Mouse (Mus musculus) limb, embryonic 12.5 days (tissue): ENCODE data around the gene Rhebl1. TPM values are rescaled to one million over a fixed set of nuclear protein-coding genes. Genes with fewer than 3 reads are reported as not detected.

Experiments
- ATAC-seq: fragments of 200-750 bp; cut with Nextera tagmentation; 2 replicates; pipeline ENCODE4 v1.8.0; 2017; ENCODE audit warnings: low read depth, moderate TSS enrichment; ENCODE audit not compliant: insufficient number of reproducible peaks, insufficient read depth, low FRiP score, low TSS enrichment
- H3K27ac ChIP-seq: fragments of 300-500 bp; sonication (generic); 2 replicates; pipeline ENCODE4 v1.5.1; 2016; ENCODE audit warnings: mild to moderate bottlenecking, moderate library complexity
- H3K27me3 ChIP-seq: fragments of 300-500 bp; sonication (generic); 2 replicates; pipeline ENCODE4 v1.6.1; 2016; ENCODE audit warnings: mild to moderate bottlenecking, moderate library complexity
- H3K36me3 ChIP-seq: fragments of 300-500 bp; sonication (generic); 2 replicates; pipeline ENCODE4 v1.6.1; 2016; ENCODE audit warnings: mild to moderate bottlenecking, moderate library complexity
- H3K4me1 ChIP-seq: fragments of 300-500 bp; sonication (generic); replicated peaks from 2 replicates; pipeline ENCODE4 v1.6.1; 2016
- H3K4me2 ChIP-seq: fragments of 300-500 bp; sonication (generic); 2 replicates; pipeline ENCODE4 v1.6.1; 2016; ENCODE audit warnings: mild to moderate bottlenecking, moderate library complexity
- H3K4me3 ChIP-seq: fragments of 300-500 bp; sonication (generic); replicated peaks from 2 replicates; pipeline ENCODE4 v1.5.1; 2016; ENCODE audit warnings: mild to moderate bottlenecking
- H3K9ac ChIP-seq: fragments of 300-500 bp; sonication (generic); replicated peaks from 2 replicates; pipeline ENCODE4 v1.6.1; 2016; ENCODE audit warnings: mild to moderate bottlenecking, moderate library complexity
- H3K9me3 ChIP-seq: fragments of 300-500 bp; sonication (generic); 2 replicates; pipeline ENCODE4 v1.6.1; 2016; ENCODE audit warnings: mild to moderate bottlenecking, moderate library complexity
- whole genome bisulfite sequencing: fragments of 180-500 bp; shearing (Covaris S2); methylation state at CpG from one replicate; pipeline ENCODE4 v1.1.7; 2016; 5-methylcytosine and 5-hydroxymethylcytosine counted together
- polyA plus RNA-seq: library from polyadenylated mRNA; unstranded; fragments of >200 nt; fragmentation: Nextera tagmentation; extraction: Ambion mirVana; gene quantifications from 2 replicates; pipeline ENCODE4 v1.2.1, GENCODE M21; 2016

Rhebl1 gene
- polyA plus RNA-seq, 1 experiment from 2014 or later: 23.9 TPM

DNA sequence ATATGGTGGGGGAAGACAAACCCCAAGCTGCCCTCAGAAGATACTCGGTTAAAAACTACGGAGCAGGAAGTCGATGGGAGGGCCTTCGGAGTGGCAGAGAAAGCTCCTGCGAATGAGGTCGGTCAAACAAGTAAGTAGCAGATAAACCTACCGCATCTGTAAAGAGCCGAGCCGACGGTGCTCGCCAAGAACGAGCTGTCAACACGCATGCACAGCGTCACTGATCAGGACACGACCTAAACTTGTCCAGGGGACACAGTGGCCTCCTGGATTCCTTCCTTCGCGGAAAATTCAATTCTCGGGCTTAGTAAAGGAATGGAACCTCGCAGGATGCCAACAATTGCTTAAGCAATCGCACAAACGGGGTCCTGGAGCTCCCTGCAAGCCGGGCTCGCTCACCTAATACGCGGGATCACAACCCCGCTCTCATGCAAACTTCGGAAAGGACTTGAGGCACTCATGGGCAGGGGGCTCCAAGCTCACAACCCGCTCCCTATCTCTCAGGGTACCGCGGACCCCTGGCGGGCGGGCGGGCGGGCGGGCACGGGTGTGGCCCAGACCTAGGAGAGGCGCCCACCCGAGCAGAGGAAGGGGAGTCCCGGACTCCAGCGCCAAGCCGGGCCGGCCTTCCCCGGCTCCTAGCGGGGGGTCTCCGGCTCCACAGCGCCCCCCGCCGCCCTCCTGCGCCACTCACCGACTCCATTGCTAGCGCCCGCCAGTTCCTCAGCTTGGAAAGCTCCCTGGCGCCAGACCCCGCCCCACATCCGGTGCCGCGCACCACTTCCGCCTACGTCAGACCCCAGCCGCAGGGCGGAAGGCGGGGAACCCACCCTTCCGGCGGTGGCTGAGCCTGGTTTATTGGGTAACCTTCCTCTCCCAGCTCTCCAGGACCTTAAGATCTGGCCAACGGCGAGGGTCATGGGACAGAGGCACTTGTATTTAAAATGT, 63.3 kb downstream of the Rhebl1 start, which contains the start of gene Prkag1:
TSS of gene Prkag1 (minus strand) at position 786 of the 948 bp plus-strand sequence.
- Histone ChIP-seq H3K4me1 (peaks cover 10% of the 10 kb centered on the region), H3K9me3 (no peaks in the 10 kb centered on the region), H3K4me2 (peak within 1 kb of the TSS; percentile 63), H3K27ac (peak within 1 kb of the TSS; percentile 92), H3K4me3 (peak within 1 kb of the TSS; percentile 70), H3K36me3 (peaks cover 50% of the 10 kb centered on the region), H3K27me3 (no peaks in the 10 kb centered on the region), H3K9ac (peak within 1 kb of the TSS; percentile 75)
- ATAC-seq: peak; percentile 86
- WGBS: under 1% methylated on average over 62 of the region's 66 CpGs

Other genes starting within 250 kb of the Rhebl1 start
- 24.5 and 31.5 TPM in 2 replicates for gene Ddx23, start 231.6 kb downstream of the Rhebl1 start, polyA plus RNA-seq
- 0.24 and 0.54 TPM in 2 replicates for gene Rnd1, start 217.1 kb downstream of the Rhebl1 start, polyA plus RNA-seq
- 0.50 and 0.70 TPM in 2 replicates for gene Ccdc65, start 186.3 kb downstream of the Rhebl1 start, polyA plus RNA-seq
- gene Fkbp11, start 166.3 kb downstream of the Rhebl1 start, polyA plus RNA-seq: 25.4 and 28.0 TPM in 2 replicates
- gene Arf3, start 131.3 kb downstream of the Rhebl1 start, polyA plus RNA-seq: 46.5 and 54.1 TPM in 2 replicates
- 1.5 and 1.7 TPM in 2 replicates for gene Wnt10b, start 116.4 kb downstream of the Rhebl1 start, polyA plus RNA-seq
- gene Wnt1, start 104.7 kb downstream of the Rhebl1 start, polyA plus RNA-seq: not detected in 2 replicates
- gene Ddn, start 85.0 kb downstream of the Rhebl1 start, polyA plus RNA-seq: 0.23 TPM in 1 of 2 replicates, not detected in the other
- 81.4 and 88.4 TPM in 2 replicates for gene Prkag1, start 63.0 kb downstream of the Rhebl1 start, polyA plus RNA-seq
- 13.0 and 14.4 TPM in 2 replicates for gene Kmt2d, start 23.3 kb downstream of the Rhebl1 start, polyA plus RNA-seq
- 0.52 and 0.74 TPM in 2 replicates for gene Dhh, start 4.0 kb upstream of the Rhebl1 start, polyA plus RNA-seq
- 23.4 and 24.1 TPM in 2 replicates for gene Lmbr1l, start 23.7 kb upstream of the Rhebl1 start, polyA plus RNA-seq
- gene Tuba1b, start 40.0 kb upstream of the Rhebl1 start, polyA plus RNA-seq: 1,691 and 1,695 TPM in 2 replicates
- not detected in 2 replicates for gene Gm49450, start 59.0 kb upstream of the Rhebl1 start, polyA plus RNA-seq
- 1,314 and 1,328 TPM in 2 replicates for gene Tuba1a, start 59.2 kb upstream of the Rhebl1 start, polyA plus RNA-seq
- gene Tuba1c, start 135.4 kb upstream of the Rhebl1 start, polyA plus RNA-seq: 128 and 135 TPM in 2 replicates
- gene Prph, start 160.6 kb upstream of the Rhebl1 start, polyA plus RNA-seq: 0.19 and 5.1 TPM in 2 replicates
- gene Troap, start 180.0 kb upstream of the Rhebl1 start, polyA plus RNA-seq: 39.5 and 47.1 TPM in 2 replicates
- gene C1ql4, start 193.3 kb upstream of the Rhebl1 start, polyA plus RNA-seq: 0.19 TPM in 1 of 2 replicates, not detected in the other
- 1.2 and 1.7 TPM in 2 replicates for gene Dnajc22, start 198.6 kb upstream of the Rhebl1 start, polyA plus RNA-seq
- gene Spats2, start 231.4 kb upstream of the Rhebl1 start, polyA plus RNA-seq: 78.7 and 79.2 TPM in 2 replicates